Mouse (Mus musculus) midbrain, embryonic 14.5 days (tissue): Measurements from ENCODE around the gene Glipr1. TPM values are rescaled to one million over a fixed set of nuclear protein-coding genes. Genes with fewer than 3 reads are reported as not detected.

Source experiments
- ATAC-seq: fragments of 200-750 bp; cut with Nextera tagmentation; 2 replicates; pipeline ENCODE4 v1.8.0; 2017; ENCODE audit warnings: moderate number of reproducible peaks, moderate library complexity; ENCODE audit not compliant: low FRiP score, low TSS enrichment
- DNase-seq: peaks from one replicate; pipeline ENCODE4 v3.0.0-alpha.2; 2015
- H3K27ac ChIP-seq: fragments of 300-500 bp; sonication (generic); replicated peaks from 2 replicates; pipeline ENCODE4 v1.5.1; 2014; ENCODE audit warnings: mild to moderate bottlenecking, low read depth, low read length, moderate library complexity
- H3K27me3 ChIP-seq: fragments of 300-500 bp; sonication (generic); 2 replicates; pipeline ENCODE4 v1.6.1; 2014; ENCODE audit warnings: low read length, control low read depth, mixed read lengths; ENCODE audit not compliant: control insufficient read depth, insufficient read depth
- H3K36me3 ChIP-seq: fragments of 300-500 bp; sonication (generic); 2 replicates; pipeline ENCODE4 v1.6.1; 2014; ENCODE audit warnings: low read length, control low read depth; ENCODE audit not compliant: control insufficient read depth, insufficient read depth
- H3K4me1 ChIP-seq: fragments of 300-500 bp; sonication (generic); 2 replicates; pipeline ENCODE4 v1.6.1; 2014; ENCODE audit warnings: mild to moderate bottlenecking, antibody characterized with exemption, low read length, control low read depth; ENCODE audit not compliant: control insufficient read depth, insufficient read depth
- H3K4me2 ChIP-seq: fragments of 300-500 bp; sonication (generic); 2 replicates; pipeline ENCODE4 v1.6.1; 2014; ENCODE audit warnings: mild to moderate bottlenecking, low read length, moderate library complexity
- H3K4me3 ChIP-seq: fragments of 300-500 bp; sonication (generic); replicated peaks from 2 replicates; pipeline ENCODE4 v1.5.1; 2014; ENCODE audit warnings: low read depth, low read length
- H3K9ac ChIP-seq: fragments of 300-500 bp; sonication (generic); replicated peaks from 2 replicates; pipeline ENCODE4 v1.6.1; 2014; ENCODE audit warnings: mild to moderate bottlenecking, low read length, moderate library complexity
- H3K9me3 ChIP-seq: fragments of 300-500 bp; sonication (generic); 2 replicates; pipeline ENCODE4 v1.6.1; 2016; ENCODE audit warnings: low read length, control low read depth, mixed read lengths; ENCODE audit not compliant: control insufficient read depth
- WGBS: fragments of 180-500 bp; shearing (Covaris S2); extraction: QIAGEN DNeasy Blood & Tissue Kit; methylation state at CpG from one replicate; pipeline ENCODE4 v1.1.7; 2014; 5-methylcytosine and 5-hydroxymethylcytosine counted together
- polyA plus RNA-seq: library from polyadenylated mRNA; unstranded; fragments of >200 nt; fragmentation: Nextera tagmentation; extraction: Ambion mirVana; gene quantifications from 2 replicates; pipeline ENCODE4 v1.2.1, GENCODE M21; 2014

Gene Glipr1
- polyA plus RNA-seq, 1 experiment from 2014 or later = 0.42 TPM

- Histone ChIP-seq H3K4me2 (no peak overlapping the region), H3K27ac (no peak overlapping the region), H3K36me3 (peaks cover 49% of the 10 kb centered on the region), H3K9me3 (no peaks in the 10 kb centered on the region), H3K27me3 (no peaks in the 10 kb centered on the region), H3K9ac (no peak overlapping the region), H3K4me1 (peaks cover 9% of the 10 kb centered on the region), H3K4me3 (no peak overlapping the region)
- WGBS = 51% methylated on average over 5 of the region's 5 CpGs
- DNase-seq (peak; percentile 83), ATAC-seq (peak; percentile 29; the same call in 1 of the 2 replicates)
Measured at GRCm38 (mm10) chr10:111977584-111977983, 24.8 kb downstream of the Glipr1 start.

DNA sequence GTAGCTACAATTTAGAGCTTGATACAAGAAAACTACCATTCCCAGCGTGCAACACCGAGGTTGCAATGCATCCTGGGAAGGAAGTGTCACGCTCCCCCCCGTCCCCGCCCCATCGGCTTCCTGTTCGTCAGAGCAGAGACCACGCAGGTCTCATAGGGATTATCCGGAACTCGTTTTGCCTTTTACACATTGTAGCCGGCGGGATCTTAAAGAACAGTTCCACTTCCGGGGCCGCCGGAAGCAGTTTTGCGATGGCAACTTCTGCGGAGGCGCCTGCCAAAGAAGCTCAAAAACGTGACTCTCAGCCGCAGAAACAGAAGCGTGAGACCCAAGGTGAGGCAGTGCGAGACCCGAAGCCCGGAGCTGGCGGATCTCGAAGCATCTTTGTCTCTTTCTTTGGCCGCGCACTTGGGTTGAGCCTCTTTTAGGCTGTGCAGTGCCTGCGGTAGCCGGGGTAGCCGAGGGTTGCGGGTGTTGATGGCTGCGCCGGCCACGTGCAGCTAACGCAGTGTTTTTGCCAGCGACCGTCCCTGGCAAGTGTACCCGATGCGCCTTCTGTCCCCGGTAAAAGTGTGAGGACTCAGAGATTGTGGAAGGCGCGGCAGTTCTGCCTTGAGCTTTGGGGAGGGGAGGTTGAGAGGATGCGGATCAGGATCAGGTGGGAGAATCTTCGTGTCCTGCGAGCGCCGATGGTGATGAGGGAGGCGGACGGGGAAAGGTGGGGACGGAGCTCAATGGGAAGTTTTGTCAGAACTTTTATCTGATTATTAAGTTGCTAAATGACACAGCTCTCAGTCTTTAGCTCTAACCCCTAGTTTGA, 29.7 kb downstream of the Glipr1 start, which contains the start of gene Krr1:
Gene Krr1, plus strand, starts transcription at position 123 of the 820 bp plus-strand sequence.
- no peaks in the 10 kb centered on the region for H3K27me3 ChIP-seq
- peak within 1 kb of the TSS; percentile 65 for H3K9ac ChIP-seq
- DNase-seq (peak; percentile 99), ATAC-seq (peak; percentile 96)
- under 1% methylated on average over 51 of the region's 51 CpGs for WGBS
- H3K9me3 ChIP-seq = no peaks in the 10 kb centered on the region
- peak within 1 kb of the TSS; percentile 84 for H3K4me2 ChIP-seq
- peaks cover 15% of the 10 kb centered on the region for H3K36me3 ChIP-seq
- peak within 1 kb of the TSS; percentile 55; the same call in 1 of the 2 replicates for H3K27ac ChIP-seq
- peaks cover 9% of the 10 kb centered on the region for H3K4me1 ChIP-seq
- H3K4me3 ChIP-seq = peak within 1 kb of the TSS; percentile 89

- no peak overlapping the region for H3K4me3 ChIP-seq
- no peak overlapping the region for H3K27ac ChIP-seq
- H3K36me3 ChIP-seq = peaks cover 9% of the 10 kb centered on the region
- H3K4me2 ChIP-seq = no peak overlapping the region
- no peak for ATAC-seq
- WGBS = 84% methylated on average over 3 of the region's 3 CpGs
- no peaks in the 10 kb centered on the region for H3K27me3 ChIP-seq
- H3K9me3 ChIP-seq = no peaks in the 10 kb centered on the region
- H3K9ac ChIP-seq = no peak overlapping the region
- H3K4me1 ChIP-seq = peaks cover 9% of the 10 kb centered on the region
- no peak for DNase-seq
Measured at GRCm38 (mm10) chr10:111971929-111972328, 30.5 kb downstream of the Glipr1 start.

DNA sequence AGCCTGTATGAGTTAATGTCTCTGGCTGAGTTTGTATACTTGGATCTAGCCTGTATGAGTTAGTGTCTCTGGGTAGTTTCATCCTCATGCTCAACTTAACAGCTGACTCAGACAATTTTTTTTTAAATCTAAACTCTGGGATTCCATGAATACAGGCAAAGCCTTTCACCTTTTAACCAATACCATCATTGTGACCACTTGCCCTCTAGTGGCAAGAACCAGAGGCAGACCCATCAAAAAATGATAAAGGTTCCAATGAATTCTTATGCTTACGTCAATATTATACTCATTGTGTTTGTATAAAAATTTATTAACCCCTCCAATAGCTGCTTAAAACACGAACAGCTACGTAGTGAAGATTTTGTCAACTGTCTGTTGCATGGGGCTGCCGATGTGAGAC, 36.0 kb downstream of the Glipr1 start:
- no peak overlapping the region for H3K4me3 ChIP-seq
- H3K27me3 ChIP-seq = peaks cover 4% of the 10 kb centered on the region; the same call in 1 of the 2 replicates
- H3K4me2 ChIP-seq = no peak overlapping the region
- no peaks in the 10 kb centered on the region for H3K9me3 ChIP-seq
- H3K4me1 ChIP-seq = no peaks in the 10 kb centered on the region
- H3K36me3 ChIP-seq = no peaks in the 10 kb centered on the region
- ATAC-seq (no peak), DNase-seq (peak; percentile 38)
- 60% methylated on average over 4 of the region's 4 CpGs for WGBS
- no peak overlapping the region for H3K27ac ChIP-seq
- no peak overlapping the region for H3K9ac ChIP-seq

- peaks cover 4% of the 10 kb centered on the region; the same call in 1 of the 2 replicates for H3K27me3 ChIP-seq
- H3K9me3 ChIP-seq = no peaks in the 10 kb centered on the region
- WGBS = 92% methylated on average over 6 of the region's 6 CpGs
- DNase-seq (no peak), ATAC-seq (no peak)
- no peak overlapping the region for H3K4me3 ChIP-seq
- no peaks in the 10 kb centered on the region for H3K4me1 ChIP-seq
- H3K4me2 ChIP-seq = no peak overlapping the region
- H3K36me3 ChIP-seq = no peaks in the 10 kb centered on the region
- no peak overlapping the region for H3K9ac ChIP-seq
- no peak overlapping the region for H3K27ac ChIP-seq
Measured at GRCm38 (mm10) chr10:111960459-111960858, 42.0 kb downstream of the Glipr1 start.

GRCm38 (mm10) chr10:111959353-111959752, 43.1 kb downstream of the Glipr1 start:
- no peak overlapping the region for H3K4me3 ChIP-seq
- WGBS = 86% methylated on average over 2 of the region's 2 CpGs
- no peak for DNase-seq
- no peak overlapping the region for H3K27ac ChIP-seq
- no peak overlapping the region for H3K9ac ChIP-seq
- H3K36me3 ChIP-seq = no peaks in the 10 kb centered on the region
- no peaks in the 10 kb centered on the region for H3K4me1 ChIP-seq
- H3K27me3 ChIP-seq = no peaks in the 10 kb centered on the region
- no peak for ATAC-seq
- no peak overlapping the region for H3K4me2 ChIP-seq
- no peaks in the 10 kb centered on the region for H3K9me3 ChIP-seq

DNA sequence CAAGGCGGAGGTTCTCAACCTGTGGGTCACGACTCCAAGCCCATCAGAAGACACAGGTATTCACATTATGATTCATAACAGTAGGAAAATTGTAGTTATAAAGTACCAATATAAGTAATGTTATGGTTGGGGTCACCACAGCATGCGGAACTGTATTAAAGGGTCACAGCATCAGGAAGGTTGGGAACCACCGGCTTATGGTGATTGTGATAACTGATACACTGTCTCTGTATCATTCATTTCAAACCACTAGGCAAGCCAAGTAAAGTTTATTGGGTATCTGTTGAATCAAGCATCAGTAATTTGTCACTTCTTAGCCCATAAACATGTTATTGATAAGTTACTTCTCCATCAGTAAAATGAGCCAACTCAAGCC, 44.4 kb downstream of the Glipr1 start:
- Histone ChIP-seq H3K27ac (no peak overlapping the region), H3K36me3 (no peaks in the 10 kb centered on the region), H3K27me3 (no peaks in the 10 kb centered on the region), H3K4me3 (no peak overlapping the region), H3K4me2 (no peak overlapping the region), H3K4me1 (no peaks in the 10 kb centered on the region), H3K9ac (no peak overlapping the region), H3K9me3 (no peaks in the 10 kb centered on the region)
- WGBS = 42% methylated on average over 4 of the region's 4 CpGs
- ATAC-seq = no peak
- DNase-seq = no peak

DNA sequence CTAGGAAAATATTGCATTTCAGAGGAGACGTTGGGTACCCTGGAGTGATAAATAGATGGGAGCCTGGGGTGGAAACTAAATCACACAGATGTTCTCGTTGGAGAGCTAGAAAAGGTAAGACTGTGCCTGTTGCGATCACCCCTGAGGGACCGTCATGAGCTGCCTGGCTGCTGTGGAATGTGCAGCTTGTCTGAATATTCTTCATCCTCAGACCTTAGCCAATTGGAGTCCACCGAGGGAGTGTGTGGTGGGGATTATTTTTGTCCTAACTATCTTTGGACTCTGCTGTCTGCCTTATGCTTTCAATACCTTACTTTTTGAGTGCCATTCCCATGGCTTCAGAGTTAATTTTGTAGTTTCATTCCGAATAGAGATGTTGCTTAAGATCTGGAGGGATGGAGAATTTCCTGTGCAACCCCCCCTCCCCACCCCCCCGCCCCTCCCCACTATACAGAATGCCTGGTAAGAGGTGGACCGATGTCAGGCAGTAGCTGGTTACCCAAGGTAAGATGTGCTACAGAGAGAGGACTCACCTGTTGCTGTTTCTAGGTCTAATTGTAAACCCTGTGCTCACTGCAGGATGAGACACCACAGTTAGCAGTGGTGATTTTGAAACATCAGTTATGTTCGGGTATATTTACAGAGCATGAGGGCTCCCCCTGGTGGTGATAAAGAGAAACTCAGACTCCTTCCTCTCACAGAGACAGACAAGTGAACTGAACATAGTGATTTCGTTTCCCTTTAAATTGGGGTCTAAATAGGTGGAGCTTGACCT, 45.0 kb downstream of the Glipr1 start:
- WGBS = 62% methylated on average over 10 of the region's 10 CpGs
- Histone ChIP-seq H3K9ac (no peak overlapping the region), H3K36me3 (no peaks in the 10 kb centered on the region), H3K4me2 (no peak overlapping the region), H3K27me3 (no peaks in the 10 kb centered on the region), H3K9me3 (no peaks in the 10 kb centered on the region), H3K4me3 (no peak overlapping the region), H3K27ac (no peak overlapping the region), H3K4me1 (no peaks in the 10 kb centered on the region)
- DNase-seq (peak; percentile 93), ATAC-seq (peak; percentile 74)
